Mouse (Mus musculus): ENCODE measurements around the gene Retn. TPM values are rescaled to one million over a fixed set of nuclear protein-coding genes. Genes with fewer than 3 reads are reported as not detected.
A peak's percentile ranks its signal among the peaks of the same experiment; 100 is the strongest.

The Retn gene
- polyA plus RNA-seq (2015; fragmentation: Nextera tagmentation; extraction: Ambion mirVana): 0.42 TPM in 1 of 2 replicates, not detected in the other

- Histone ChIP-seq H3K4me2 (replicated peaks) (no peak within 1 kb of the TSS), H3K27me3 (no peaks in the 10 kb centered on the region), H3K4me1 (0 out of 2 replicates have a peak, but pooled peaks cover 5% of the 10 kb centered on the region), H3K4me3 (no peak within 1 kb of the TSS), H3K9me3 (no peaks in the 10 kb centered on the region), H3K27ac (replicated peaks) (no peak within 1 kb of the TSS), H3K36me3 (no peaks in the 10 kb centered on the region), H3K9ac (replicated peaks) (no peak within 1 kb of the TSS)
- 81% methylated on average over 3 of the region's 3 CpGs for WGBS
- ATAC-seq (replicated peaks): no peak
Measured at GRCm38 (mm10) chr8:3655526-3655925, at the start of gene Retn. TSS of gene Retn (plus strand) at chr8:3655770.

GRCm38 (mm10) chr8:3606593-3606992 lies 49.0 kb upstream of the Retn start:
- H3K4me2 ChIP-seq (replicated peaks): no peak overlapping the region
- no peak for ATAC-seq (replicated peaks)
- no peak overlapping the region for H3K27ac ChIP-seq (replicated peaks)
- H3K36me3 ChIP-seq: peaks cover 95% of the 10 kb centered on the region
- 88% methylated on average over 16 of the region's 16 CpGs for WGBS
- no peaks in the 10 kb centered on the region for H3K9me3 ChIP-seq
- no peaks in the 10 kb centered on the region for H3K27me3 ChIP-seq
- H3K9ac ChIP-seq (replicated peaks): no peak overlapping the region
- no peak overlapping the region for H3K4me3 ChIP-seq
- no peaks in the 10 kb centered on the region for H3K4me1 ChIP-seq

- Histone ChIP-seq H3K4me1 (no peaks in the 10 kb centered on the region), H3K27ac (replicated peaks) (no peak overlapping the region), H3K27me3 (no peaks in the 10 kb centered on the region), H3K9me3 (no peaks in the 10 kb centered on the region), H3K36me3 (peaks cover 94% of the 10 kb centered on the region), H3K9ac (replicated peaks) (no peak overlapping the region), H3K4me3 (no peak overlapping the region), H3K4me2 (replicated peaks) (no peak overlapping the region)
- WGBS: 91% methylated on average over 7 of the region's 7 CpGs
- no peak for ATAC-seq (replicated peaks)
Measured at GRCm38 (mm10) chr8:3607822-3608221, 47.7 kb upstream of the Retn start.

- Histone ChIP-seq H3K9ac (replicated peaks) (no peak overlapping the region), H3K4me2 (replicated peaks) (no peak overlapping the region), H3K4me1 (no peaks in the 10 kb centered on the region), H3K9me3 (no peaks in the 10 kb centered on the region), H3K36me3 (peaks cover 94% of the 10 kb centered on the region), H3K27ac (replicated peaks) (no peak overlapping the region), H3K4me3 (no peak overlapping the region), H3K27me3 (no peaks in the 10 kb centered on the region)
- WGBS: 85% methylated on average over 12 of the region's 12 CpGs
- no peak for ATAC-seq (replicated peaks)
Measured at GRCm38 (mm10) chr8:3609046-3609815, 46.3 kb upstream of the Retn start.

- Histone ChIP-seq H3K9ac (replicated peaks) (no peak overlapping the region), H3K36me3 (peaks cover 93% of the 10 kb centered on the region), H3K9me3 (no peaks in the 10 kb centered on the region), H3K4me3 (no peak overlapping the region), H3K27me3 (no peaks in the 10 kb centered on the region), H3K4me2 (replicated peaks) (no peak overlapping the region), H3K4me1 (no peaks in the 10 kb centered on the region), H3K27ac (replicated peaks) (no peak overlapping the region)
- WGBS: 82% methylated on average over 6 of the region's 6 CpGs
- ATAC-seq (replicated peaks): no peak
Measured at GRCm38 (mm10) chr8:3609816-3610150, 45.8 kb upstream of the Retn start.

GRCm38 (mm10) chr8:3621199-3621970 lies 34.2 kb upstream of the Retn start, which contains the start of the genes Xab2 and Pet100:
TSS of gene Xab2 (minus strand) at chr8:3621316.
TSS of gene Pet100 (plus strand) at chr8:3621548.
- no peak within 1 kb of the TSS for H3K27ac ChIP-seq (replicated peaks)
- ATAC-seq (replicated peaks): peak; percentile 96
- under 1% methylated on average over 37 of the region's 37 CpGs for WGBS

GRCm38 (mm10) chr8:3622119-3622518 lies 33.5 kb upstream of the Retn start:
- no peaks in the 10 kb centered on the region for H3K27me3 ChIP-seq
- H3K9ac ChIP-seq (replicated peaks): peak overlapping the region; percentile 75; the same call in 1 of the 2 replicates
- H3K4me1 ChIP-seq: peaks cover 22% of the 10 kb centered on the region
- H3K36me3 ChIP-seq: peaks cover 14% of the 10 kb centered on the region
- H3K27ac ChIP-seq (replicated peaks): no peak overlapping the region
- peak overlapping the region; percentile 71 for H3K4me2 ChIP-seq (replicated peaks)
- ATAC-seq (replicated peaks): no peak
- H3K9me3 ChIP-seq: no peaks in the 10 kb centered on the region
- peak overlapping the region; percentile 65 for H3K4me3 ChIP-seq
- WGBS: 70% methylated on average over 8 of the region's 8 CpGs

More at GRCm38 (mm10) chr8:3621199-3621970, 34.2 kb upstream of the Retn start, which contains the start of the genes Xab2 and Pet100:
- Histone ChIP-seq H3K27me3 (no peaks in the 10 kb centered on the region), H3K36me3 (peaks cover 20% of the 10 kb centered on the region), H3K9me3 (no peaks in the 10 kb centered on the region), H3K4me3 (peak within 1 kb of the TSS; percentile 65), H3K9ac (replicated peaks) (peak within 1 kb of the TSS; percentile 75), H3K4me2 (replicated peaks) (peak within 1 kb of the TSS; percentile 88), H3K4me1 (peaks cover 22% of the 10 kb centered on the region)

GRCm38 (mm10) chr8:3625445-3625844 lies 30.1 kb upstream of the Retn start, which contains the start of gene Pcp2:
TSS of gene Pcp2 (minus strand) at chr8:3625545.
- ATAC-seq (replicated peaks): no peak
- 63% methylated on average over 1 of the region's 1 CpGs for WGBS
- no peaks in the 10 kb centered on the region for H3K27me3 ChIP-seq
- H3K4me1 ChIP-seq: peaks cover 15% of the 10 kb centered on the region
- no peak within 1 kb of the TSS for H3K4me2 ChIP-seq (replicated peaks)
- H3K9me3 ChIP-seq: no peaks in the 10 kb centered on the region
- no peak within 1 kb of the TSS for H3K4me3 ChIP-seq
- H3K36me3 ChIP-seq: no peaks in the 10 kb centered on the region
- H3K9ac ChIP-seq (replicated peaks): no peak within 1 kb of the TSS
- no peak within 1 kb of the TSS for H3K27ac ChIP-seq (replicated peaks)

GRCm38 (mm10) chr8:3626971-3627370 lies 28.6 kb upstream of the Retn start:
- Histone ChIP-seq H3K4me3 (no peak overlapping the region), H3K4me1 (peaks cover 21% of the 10 kb centered on the region), H3K36me3 (no peaks in the 10 kb centered on the region), H3K9ac (replicated peaks) (no peak overlapping the region), H3K27ac (replicated peaks) (no peak overlapping the region), H3K9me3 (no peaks in the 10 kb centered on the region), H3K4me2 (replicated peaks) (no peak overlapping the region), H3K27me3 (no peaks in the 10 kb centered on the region)
- no peak for ATAC-seq (replicated peaks)
- 72% methylated on average over 5 of the region's 5 CpGs for WGBS

GRCm38 (mm10) chr8:3628014-3628413 lies 27.6 kb upstream of the Retn start:
- H3K27ac ChIP-seq (replicated peaks): no peak overlapping the region
- ATAC-seq (replicated peaks): no peak
- no peak overlapping the region for H3K4me2 ChIP-seq (replicated peaks)
- H3K4me3 ChIP-seq: no peak overlapping the region
- no peaks in the 10 kb centered on the region for H3K9me3 ChIP-seq
- H3K4me1 ChIP-seq: peaks cover 13% of the 10 kb centered on the region
- no peaks in the 10 kb centered on the region for H3K27me3 ChIP-seq
- no peak overlapping the region for H3K9ac ChIP-seq (replicated peaks)
- no peaks in the 10 kb centered on the region for H3K36me3 ChIP-seq
- WGBS: 29% methylated on average over 5 of the region's 5 CpGs

GRCm38 (mm10) chr8:3630647-3631477 lies 24.7 kb upstream of the Retn start, which contains the start of gene Stxbp2:
TSS of gene Stxbp2 (plus strand) at chr8:3630955.
- H3K4me3 ChIP-seq: peak within 1 kb of the TSS; percentile 57
- ATAC-seq (replicated peaks): peak; percentile 87
- H3K9ac ChIP-seq (replicated peaks): peak within 1 kb of the TSS; percentile 39
- peak within 1 kb of the TSS; percentile 70 for H3K4me2 ChIP-seq (replicated peaks)
- 4% methylated on average over 47 of the region's 47 CpGs for WGBS
- H3K27ac ChIP-seq (replicated peaks): no peak within 1 kb of the TSS
- H3K27me3 ChIP-seq: no peaks in the 10 kb centered on the region
- no peaks in the 10 kb centered on the region for H3K9me3 ChIP-seq
- H3K4me1 ChIP-seq: peaks cover 13% of the 10 kb centered on the region
- H3K36me3 ChIP-seq: no peaks in the 10 kb centered on the region

Data from forebrain, embryonic 15.5 days (tissue).